Mouse (Mus musculus) myocyte (in vitro differentiated cells): Measurements from ENCODE around the gene Ncstn.

Experiments used
- CEBPB ChIP-seq: IDR thresholded peaks from 2 replicates; pipeline ENCODE4 v1.6.1; 2011; ENCODE audit warnings: mild to moderate bottlenecking, moderate library complexity; ENCODE audit not compliant: poor library complexity, insufficient read depth, severe bottlenecking
- E2F4 ChIP-seq: IDR thresholded peaks from one replicate; pipeline ENCODE4 v1.6.1; 2011; ENCODE audit warnings: mild to moderate bottlenecking, control low read depth, moderate library complexity; ENCODE audit not compliant: insufficient read depth
- MAX ChIP-seq: IDR thresholded peaks from one replicate; pipeline ENCODE4 v1.6.1; 2011; ENCODE audit warnings: low read depth, mild to moderate bottlenecking, control low read depth
- MYOD1 ChIP-seq, 3 experiments: IDR thresholded peaks; one replicate each; pipeline ENCODE4 v1.6.1; 2011; ENCODE audit warnings: control low read depth in 2 of 3, low read depth in 2 of 3, mild to moderate bottlenecking in 2 of 3, moderate library complexity in 1 of 3; ENCODE audit not compliant: insufficient read length in 2 of 3, control insufficient read depth in 1 of 3
- MYOG ChIP-seq, 3 experiments: IDR thresholded peaks; one replicate each; pipeline ENCODE4 v1.6.1; 2011; ENCODE audit warnings: control low read depth in 2 of 3, low read depth in 2 of 3, mild to moderate bottlenecking in 2 of 3; ENCODE audit not compliant: insufficient read length in 2 of 3, control insufficient read depth in 1 of 3, insufficient read depth in 1 of 3
- POLR2A ChIP-seq: IDR thresholded peaks from one replicate; pipeline ENCODE4 v1.6.1; 2011; ENCODE audit warnings: low read depth, mild to moderate bottlenecking, control low read depth, moderate library complexity; ENCODE audit not compliant: insufficient read length
- POLR2AphosphoS2 ChIP-seq: IDR thresholded peaks from one replicate; pipeline ENCODE4 v1.6.1; 2011; ENCODE audit warnings: low read depth, control low read depth; ENCODE audit not compliant: insufficient read length
- REST ChIP-seq: IDR thresholded peaks from one replicate; pipeline ENCODE4 v1.6.1; 2011; ENCODE audit warnings: mild to moderate bottlenecking, control low read depth, moderate library complexity; ENCODE audit not compliant: insufficient read depth, insufficient read length
- SRF ChIP-seq: IDR thresholded peaks from one replicate; pipeline ENCODE4 v1.6.1; 2011; ENCODE audit warnings: low read depth; ENCODE audit not compliant: control insufficient read depth, insufficient read length
- TCF12 ChIP-seq: IDR thresholded peaks from one replicate; pipeline ENCODE4 v1.6.1; 2011; ENCODE audit warnings: mild to moderate bottlenecking, control low read depth; ENCODE audit not compliant: poor library complexity, insufficient read depth, severe bottlenecking
- TCF3 ChIP-seq: IDR thresholded peaks from one replicate; pipeline ENCODE4 v1.6.1; 2011; ENCODE audit warnings: low read depth, control low read depth; ENCODE audit not compliant: insufficient read length
- USF1 ChIP-seq: IDR thresholded peaks from one replicate; pipeline ENCODE4 v1.6.1; 2011; ENCODE audit warnings: low read depth, mild to moderate bottlenecking, control low read depth, moderate library complexity

DNA sequence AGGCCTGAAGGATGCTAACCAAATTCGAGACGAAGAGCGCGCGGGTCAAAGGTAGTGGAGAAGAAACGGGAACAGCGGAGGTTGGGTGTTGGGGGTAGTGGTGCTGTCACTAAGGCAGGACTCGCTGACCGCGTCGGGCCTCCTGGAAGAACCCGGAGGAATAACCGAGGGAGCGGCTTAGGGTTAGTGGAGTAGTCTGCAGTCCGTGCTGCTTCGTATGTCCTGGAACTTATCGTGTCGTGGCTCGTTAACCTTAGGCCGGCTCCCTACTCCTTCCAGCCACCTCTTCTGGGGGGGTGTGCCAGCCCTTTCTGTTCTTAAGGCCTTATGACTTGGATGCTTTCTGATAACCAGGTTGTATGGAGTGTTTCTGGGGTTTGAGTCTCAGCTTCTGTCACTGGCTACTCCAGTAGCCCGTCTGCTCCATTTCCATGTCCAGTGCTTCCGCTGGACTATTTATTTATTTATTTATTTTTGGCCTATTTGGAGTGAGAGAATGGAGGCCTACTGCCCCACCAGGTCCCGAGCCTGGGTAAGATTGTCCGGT, 377 bp upstream of the Ncstn start:
- TF ChIP-seq POLR2AphosphoS2 (no peak), POLR2A (no peak), SRF (no peak), MAX (no peak), MYOG (IDR thresholded peaks at IDR 0.05; ENCODE audit: control insufficient read depth in 1 of 3, insufficient read depth in 1 of 3, insufficient read length in 2 of 3, low read depth in 2 of 3) (no peak), MYOD1 (IDR thresholded peaks at IDR 0.05; ENCODE audit: control insufficient read depth in 1 of 3, insufficient read length in 2 of 3, low read depth in 2 of 3) (no peak), TCF12 (no peak), CEBPB (no peak), E2F4 (no peak), USF1 (no peak), REST (no peak), TCF3 (no peak)
